27 mouse cellular contexts compared by ENCODE assay signal in the genomic region with DNA sequence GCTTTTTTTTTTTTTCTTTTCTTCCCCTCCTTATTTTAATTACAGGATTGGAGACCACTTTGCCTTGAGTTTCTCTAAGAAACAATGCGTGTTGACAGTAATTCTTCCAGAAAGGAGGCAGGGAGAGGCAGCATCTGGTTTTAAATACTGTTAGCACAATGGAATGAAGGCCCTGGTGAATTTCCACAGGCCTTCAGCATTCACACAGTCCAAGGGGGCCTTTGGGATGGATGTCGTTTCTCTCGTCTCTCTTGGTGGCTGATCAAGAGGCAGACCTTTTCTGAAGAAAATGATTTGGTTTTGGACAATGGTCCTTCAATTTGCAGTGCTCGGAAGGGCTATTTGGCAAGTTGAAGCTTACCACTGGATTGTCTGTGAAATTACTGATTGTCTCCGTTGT.
A peak's percentile ranks its signal among the peaks of the same experiment; 100 is the strongest.
DNase-seq lines count a peak whose midpoint lies in the region; ATAC-seq and TF ChIP-seq lines count a peak whose summit lies in the region.
"Had no signal": no experiment of that assay in that cellular context is flagged by ENCODE, and none has a peak within 500 bp of the region (broad histone marks: within the 10 kb centered on the region; RNA-seq: fewer than 3 reads in every experiment).

No protein-coding gene starts in this region.

- no peak overlapping the region for H3K4me3 ChIP-seq in forebrain, embryonic 15.5 days
- no peak overlapping the region for H3K4me3 ChIP-seq in forebrain, embryonic 10.5 days
- H3K4me3 ChIP-seq in forebrain, postnatal 0 days (ENCODE audit: low read depth, low read length): no peak overlapping the region
- no peak overlapping the region for H3K4me3 ChIP-seq in hindbrain, embryonic 13.5 days
- H3K4me3 ChIP-seq: hindbrain, embryonic 10.5 days; kidney, embryonic 15.5 days; liver, embryonic 12.5 days; midbrain, embryonic 10.5 days; midbrain, embryonic 15.5 days; neural tube, embryonic 15.5 days had no signal

- WGBS in forebrain, embryonic 15.5 days: 23% methylated on average over 5 of the region's 5 CpGs
- 64% methylated on average over 5 of the region's 5 CpGs for WGBS in forebrain, embryonic 10.5 days
- 33% methylated on average over 5 of the region's 5 CpGs for WGBS in forebrain, postnatal 0 days
- WGBS in hindbrain, embryonic 13.5 days: 46% methylated on average over 5 of the region's 5 CpGs

- no peaks in the 10 kb centered on the region for H3K36me3 ChIP-seq in forebrain, embryonic 15.5 days
- H3K36me3 ChIP-seq in forebrain, embryonic 10.5 days (replicated peaks): no peaks in the 10 kb centered on the region
- H3K36me3 ChIP-seq in forebrain, postnatal 0 days (ENCODE audit: insufficient read depth): no peaks in the 10 kb centered on the region
- no peaks in the 10 kb centered on the region for H3K36me3 ChIP-seq in hindbrain, embryonic 13.5 days
- H3K36me3 ChIP-seq: hindbrain, embryonic 10.5 days; kidney, embryonic 15.5 days; liver, embryonic 12.5 days; midbrain, embryonic 10.5 days; midbrain, embryonic 15.5 days; neural tube, embryonic 15.5 days had no signal

- peak; percentile 68 for ATAC-seq in forebrain, embryonic 15.5 days (replicated peaks)
- ATAC-seq in forebrain, postnatal 0 days: peak; percentile 66; the same call in 1 of the 2 replicates
- ATAC-seq in hindbrain, embryonic 13.5 days (ENCODE audit: low FRiP score): no peak
- ATAC-seq: CD4-positive, CD25-positive, alpha-beta regulatory T cell, adult 4 months; hindbrain, embryonic 16.5 days; liver, embryonic 12.5 days; liver, postnatal 0 days; midbrain, embryonic 15.5 days had no signal

- intact Hi-C loops in heart, postnatal 25 days (cut with DNase I): no loop called here

- TF ChIP-seq CTCF in brain, embryonic 14.5 days (IDR thresholded peaks at IDR 0.05; ENCODE audit: borderline replicate concordance, extremely low read depth, insufficient read depth, insufficient read length): no peak
- TF ChIP-seq CTCF in forebrain, postnatal 0 days (IDR thresholded peaks at IDR 0.05; ENCODE audit: low read depth): no peak

- no peak overlapping the region for H3K9ac ChIP-seq in forebrain, embryonic 15.5 days (replicated peaks)
- no peak overlapping the region for H3K9ac ChIP-seq in forebrain, postnatal 0 days
- no peak overlapping the region for H3K9ac ChIP-seq in hindbrain, embryonic 13.5 days
- H3K9ac ChIP-seq: kidney, embryonic 15.5 days; liver, embryonic 12.5 days; liver, postnatal 0 days; midbrain, embryonic 15.5 days; neural tube, embryonic 15.5 days had no signal

- no peaks in the 10 kb centered on the region for H3K27me3 ChIP-seq in forebrain, embryonic 15.5 days
- no peaks in the 10 kb centered on the region for H3K27me3 ChIP-seq in forebrain, embryonic 10.5 days (ENCODE audit: poor library complexity, severe bottlenecking)
- H3K27me3 ChIP-seq in forebrain, postnatal 0 days (ENCODE audit: insufficient read depth, low read length): no peaks in the 10 kb centered on the region
- no peaks in the 10 kb centered on the region for H3K27me3 ChIP-seq in hindbrain, embryonic 13.5 days
- H3K27me3 ChIP-seq: kidney, embryonic 15.5 days; liver, embryonic 12.5 days; midbrain, embryonic 15.5 days; neural tube, embryonic 15.5 days had no signal

- H3K9me3 ChIP-seq in forebrain, embryonic 15.5 days: no peaks in the 10 kb centered on the region
- H3K9me3 ChIP-seq in forebrain, embryonic 10.5 days: peaks cover 3% of the 10 kb centered on the region; the same call in 1 of the 2 replicates
- no peaks in the 10 kb centered on the region for H3K9me3 ChIP-seq in forebrain, postnatal 0 days (ENCODE audit: low read length)
- no peaks in the 10 kb centered on the region for H3K9me3 ChIP-seq in hindbrain, embryonic 13.5 days
- H3K9me3 ChIP-seq: kidney, embryonic 15.5 days; liver, embryonic 12.5 days; midbrain, embryonic 15.5 days; neural tube, embryonic 15.5 days had no signal

- no peak overlapping the region for H3K4me2 ChIP-seq in forebrain, embryonic 15.5 days (replicated peaks)
- no peak overlapping the region for H3K4me2 ChIP-seq in forebrain, postnatal 0 days (ENCODE audit: low read depth)
- H3K4me2 ChIP-seq in hindbrain, embryonic 13.5 days: no peak overlapping the region
- H3K4me2 ChIP-seq: kidney, embryonic 15.5 days; liver, embryonic 12.5 days; midbrain, embryonic 15.5 days; neural tube, embryonic 15.5 days had no signal

- H3K27ac ChIP-seq in forebrain, embryonic 15.5 days (replicated peaks): peak overlapping the region; percentile 36; the same call in 1 of the 2 replicates
- H3K27ac ChIP-seq in forebrain, embryonic 10.5 days: no peak overlapping the region
- peak overlapping the region; percentile 29 for H3K27ac ChIP-seq in forebrain, postnatal 0 days (ENCODE audit: low read depth, low read length)
- H3K27ac ChIP-seq in hindbrain, embryonic 13.5 days: no peak overlapping the region
- H3K27ac ChIP-seq: hindbrain, embryonic 10.5 days; kidney, embryonic 15.5 days; liver, embryonic 12.5 days; midbrain, embryonic 10.5 days; midbrain, embryonic 15.5 days; neural tube, embryonic 15.5 days had no signal

- no peak for TF ChIP-seq POLR2A in brain, embryonic 14.5 days (IDR thresholded peaks at IDR 0.05; ENCODE audit: borderline replicate concordance, extremely low read depth, insufficient read depth, insufficient read length, poor library complexity, severe bottlenecking)

- no peaks in the 10 kb centered on the region for H3K4me1 ChIP-seq in forebrain, embryonic 15.5 days
- H3K4me1 ChIP-seq in forebrain, embryonic 10.5 days: peaks cover 4% of the 10 kb centered on the region; the same call in 1 of the 2 replicates
- no peaks in the 10 kb centered on the region for H3K4me1 ChIP-seq in forebrain, postnatal 0 days (ENCODE audit: insufficient read depth)
- H3K4me1 ChIP-seq in hindbrain, embryonic 13.5 days (replicated peaks): no peaks in the 10 kb centered on the region
- H3K4me1 ChIP-seq: hindbrain, embryonic 10.5 days; kidney, embryonic 15.5 days; liver, embryonic 12.5 days; midbrain, embryonic 10.5 days; midbrain, embryonic 15.5 days; neural tube, embryonic 15.5 days had no signal

- no peak for DNase-seq in forebrain, embryonic 10.5 days (ENCODE audit: extremely low spot score, low spot score)
- peak; percentile 10 for DNase-seq in heart, postnatal 4 days
- no peak for DNase-seq in heart, postnatal 25 days (ENCODE audit: low spot score)
- DNase-seq in brain, embryonic 14.5 days (ENCODE audit: low read depth): peak; percentile 80
- DNase-seq in forebrain, postnatal 0 days: peak; percentile 11
- DNase-seq: adrenal gland, postnatal 25 days; cerebellum, adult 2 months; cerebellum, postnatal 25 days; gastrocnemius, postnatal 14 days; kidney, adult 18-20 months; kidney, postnatal 36 days; layer of hippocampus, postnatal 36 days; left cerebral cortex, postnatal 4 days; liver, postnatal 0 days; right cerebral cortex, postnatal 4 days; thymus, adult 2 months; thymus, postnatal 36 days had no signal

Comparison
In these comparisons a context has a peak if more than half of its experiments do, and no peak if none do; other contexts are left out.
1. H3K27ac ChIP-seq: peak in forebrain, embryonic 15.5 days (single experiment) and forebrain, postnatal 0 days (single experiment); none in forebrain, embryonic 10.5 days (single experiment) and hindbrain, embryonic 13.5 days (single experiment).
2. DNase-seq: peak in heart, postnatal 4 days (single experiment), brain, embryonic 14.5 days (single experiment) and forebrain, postnatal 0 days (single experiment); none in forebrain, embryonic 10.5 days (single experiment) and heart, postnatal 25 days (single experiment).